Mouse (Mus musculus): ENCODE measurements around the gene Plxnc1. TPM values are rescaled to one million over a fixed set of nuclear protein-coding genes. Genes with fewer than 3 reads are reported as not detected.

Gene Plxnc1
- polyA plus RNA-seq, 1 experiment, result 42.7 TPM

DNA sequence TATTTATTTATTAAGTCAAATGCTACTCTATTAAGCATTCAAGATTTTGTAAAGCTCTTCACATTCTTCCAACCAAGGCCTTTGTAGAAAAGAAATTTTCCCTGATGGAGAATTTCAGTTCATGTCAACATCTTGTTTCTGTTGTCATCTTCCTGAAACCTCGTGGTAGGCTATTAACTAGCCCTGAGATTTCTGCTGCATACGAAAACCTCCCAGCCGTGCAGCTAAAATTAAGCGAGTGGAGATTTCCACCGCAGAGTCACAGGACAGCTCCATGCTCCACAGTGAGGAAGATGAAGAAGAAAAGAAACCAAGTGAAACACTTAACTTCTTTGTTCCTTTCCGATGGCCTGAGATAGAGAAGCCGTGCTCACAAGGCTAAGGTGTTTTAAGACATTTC is 28.0 kb downstream of the Plxnc1 start:
- TF ChIP-seq GATA1 (IDR thresholded peaks at IDR 0.05; ENCODE audit: low read length), result no peak

DNA sequence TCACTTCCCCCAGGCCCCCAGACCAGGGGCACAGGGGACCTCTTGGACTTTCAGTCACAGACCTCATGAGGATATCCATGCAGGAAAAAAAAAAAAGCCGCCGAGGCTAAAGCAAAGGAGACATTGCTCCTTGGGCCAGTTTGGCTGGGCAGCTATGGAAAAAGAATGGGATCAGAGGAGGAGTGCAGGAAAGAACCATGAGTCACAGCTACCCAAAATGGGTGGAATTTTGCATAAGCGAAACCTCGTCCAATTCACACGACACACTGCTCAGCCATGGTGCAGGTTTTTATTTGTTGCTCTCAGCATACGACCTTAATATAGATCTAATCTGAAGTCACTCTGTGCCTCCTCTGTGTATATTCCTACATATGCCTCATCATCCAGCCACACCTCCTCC is 28.9 kb downstream of the Plxnc1 start:
- TF ChIP-seq GATA1 (IDR thresholded peaks at IDR 0.05; ENCODE audit: low read length), result no peak

DNA sequence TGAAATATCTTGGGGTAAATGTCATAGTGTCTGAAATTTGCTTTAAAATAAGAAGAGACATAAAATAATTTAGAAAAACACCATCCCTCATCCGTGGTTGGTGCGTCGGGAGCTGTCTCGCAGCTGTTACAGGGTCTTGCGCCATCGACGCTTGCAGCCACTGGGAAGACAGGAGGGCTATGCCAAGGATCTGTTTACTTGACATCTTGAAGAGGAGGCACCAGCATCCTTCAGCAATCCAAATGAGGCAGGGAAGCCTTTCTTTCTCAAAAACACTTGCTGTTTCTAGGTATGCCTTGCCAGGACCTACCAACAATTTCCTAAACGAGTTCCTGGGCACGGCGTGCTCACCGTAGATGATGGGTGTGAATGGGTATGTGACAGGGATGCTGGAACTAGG is 30.6 kb downstream of the Plxnc1 start:
- no peak for TF ChIP-seq GATA1 (IDR thresholded peaks at IDR 0.05; ENCODE audit: low read length)

DNA sequence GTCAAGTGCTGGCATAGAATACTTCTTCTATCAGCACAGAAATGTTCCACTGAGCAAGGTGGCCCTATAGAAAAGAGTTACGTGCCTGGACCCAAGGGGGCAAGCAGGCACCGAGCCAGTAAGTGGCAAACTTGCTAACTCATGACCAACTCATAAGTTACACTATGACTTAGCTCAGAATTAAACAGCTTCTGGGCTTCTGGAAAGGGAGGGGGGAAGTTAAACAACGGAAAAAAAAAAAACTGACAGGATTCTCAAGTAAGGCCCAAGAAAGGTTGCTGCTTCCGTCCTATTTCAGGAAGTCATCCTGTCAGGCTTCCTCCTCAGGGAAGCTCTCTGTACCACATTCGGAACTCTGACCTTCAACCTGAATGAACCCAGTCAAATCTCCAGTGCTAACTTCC is 31.3 kb downstream of the Plxnc1 start:
- TF ChIP-seq GATA1 (IDR thresholded peaks at IDR 0.05; ENCODE audit: low read length), result no peak

DNA sequence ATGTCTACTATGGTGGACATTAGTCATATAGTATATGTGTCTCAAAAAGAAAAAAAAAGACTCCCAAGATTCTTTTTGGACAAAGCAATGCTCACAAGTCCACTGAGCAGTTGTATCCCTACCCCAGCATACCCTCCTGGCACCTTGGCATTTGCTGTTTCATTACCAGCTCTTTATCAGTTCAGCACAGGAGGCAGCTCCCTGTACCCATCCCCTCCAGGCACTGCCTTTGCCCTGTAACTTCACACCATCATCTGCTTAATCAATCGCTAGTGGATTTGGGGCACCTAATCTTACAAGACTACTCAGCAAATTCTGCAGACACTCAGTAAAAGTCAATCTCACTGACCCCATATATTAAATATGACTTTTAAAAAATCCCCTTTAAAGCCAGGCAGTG is 32.1 kb downstream of the Plxnc1 start:
- TF ChIP-seq GATA1 (IDR thresholded peaks at IDR 0.05; ENCODE audit: low read length), result no peak

DNA sequence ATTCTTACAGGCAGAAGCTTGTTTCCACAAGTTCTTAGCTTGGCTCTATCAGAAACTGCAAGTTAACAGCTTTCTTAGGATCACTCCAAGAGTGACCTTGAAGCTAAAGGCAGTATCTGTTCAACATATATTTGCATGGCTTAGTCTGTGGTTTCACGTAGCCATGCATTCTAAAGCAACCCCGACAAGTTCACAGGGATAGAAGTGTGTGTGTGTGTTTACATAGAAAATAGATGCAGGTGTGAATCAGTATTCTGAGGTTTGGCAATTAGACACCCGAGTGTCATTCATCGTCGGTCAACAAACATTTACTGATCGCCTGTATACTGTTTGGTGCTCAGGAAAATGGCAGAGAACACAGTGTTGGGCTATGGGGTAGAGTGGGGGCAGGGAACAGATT is 33.5 kb downstream of the Plxnc1 start:
- TF ChIP-seq GATA1 (IDR thresholded peaks at IDR 0.05; ENCODE audit: low read length), result no peak

DNA sequence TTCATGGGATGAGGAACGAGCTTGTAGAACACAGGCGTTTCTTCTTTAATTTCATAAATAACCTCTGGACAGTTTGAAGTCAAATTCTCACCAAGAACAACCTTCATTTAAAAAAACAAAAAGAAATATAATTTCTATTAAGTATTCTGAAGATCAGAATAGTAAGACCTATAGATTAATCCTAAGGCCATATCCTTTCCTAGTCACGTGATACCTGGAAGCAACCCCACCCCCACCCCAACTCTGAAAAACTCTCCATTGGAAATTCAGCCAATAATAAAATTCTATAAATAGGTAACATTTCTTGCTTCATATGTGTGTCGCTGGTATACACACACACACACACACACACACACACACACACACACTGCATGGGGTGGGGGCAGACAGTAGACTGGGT is 34.1 kb downstream of the Plxnc1 start:
- no peak for TF ChIP-seq GATA1 (IDR thresholded peaks at IDR 0.05; ENCODE audit: low read length)

DNA sequence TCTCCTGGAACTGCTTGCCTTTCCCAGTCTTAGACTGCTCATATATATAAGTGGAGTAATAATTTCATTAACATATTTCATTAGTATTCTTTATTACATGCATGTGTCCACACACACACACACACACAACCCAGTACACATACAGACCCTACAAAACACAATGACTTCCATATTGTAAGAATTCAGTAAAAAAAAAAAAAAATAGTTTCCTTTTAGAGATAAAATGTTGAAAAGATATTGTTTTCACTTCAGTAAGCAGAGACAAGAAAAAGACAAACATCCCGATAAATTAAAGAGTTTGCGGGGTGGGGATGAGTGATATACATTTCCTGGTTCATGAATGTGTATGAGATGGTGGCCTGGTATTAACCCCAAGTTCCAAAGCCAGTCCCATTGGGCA is 34.8 kb downstream of the Plxnc1 start:
- TF ChIP-seq GATA1 (IDR thresholded peaks at IDR 0.05; ENCODE audit: low read length), result no peak

DNA sequence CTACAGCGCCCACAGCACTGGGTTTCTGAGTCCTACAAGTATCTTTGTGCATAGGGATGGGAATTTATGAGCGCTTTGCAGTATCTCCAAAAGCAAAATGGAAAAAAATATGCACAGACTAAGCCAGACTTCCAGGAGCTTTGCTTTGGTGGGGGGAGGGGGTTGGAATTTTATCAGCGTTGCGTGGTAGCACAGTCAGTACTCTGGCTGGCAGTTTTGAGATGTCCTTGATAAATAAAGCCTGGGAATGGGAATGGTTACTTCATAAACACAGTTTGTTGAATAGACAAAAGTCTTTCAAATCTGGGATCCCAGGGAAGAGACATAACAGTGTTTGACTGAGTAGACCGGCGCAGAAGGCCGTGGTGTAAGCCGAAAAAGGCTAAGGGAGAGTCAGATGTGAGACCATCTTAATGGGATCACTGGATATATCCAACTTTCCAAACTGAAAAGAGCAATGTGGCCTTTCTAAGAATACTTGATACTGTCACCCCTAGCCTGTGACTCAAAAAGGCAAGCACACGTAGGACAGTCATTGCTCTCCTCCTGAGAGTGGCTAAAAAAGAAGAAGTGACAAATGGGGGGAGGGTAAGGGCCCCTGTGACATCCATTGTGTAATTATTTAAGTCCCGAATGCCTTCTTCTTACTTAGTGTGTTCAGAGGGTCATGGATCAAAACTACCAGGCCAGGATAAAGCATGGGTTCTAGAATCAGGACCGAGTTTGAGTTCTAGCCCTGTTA is 35.5 kb downstream of the Plxnc1 start:
- TF ChIP-seq GATA1 (IDR thresholded peaks at IDR 0.05; ENCODE audit: low read length), result no peak

DNA sequence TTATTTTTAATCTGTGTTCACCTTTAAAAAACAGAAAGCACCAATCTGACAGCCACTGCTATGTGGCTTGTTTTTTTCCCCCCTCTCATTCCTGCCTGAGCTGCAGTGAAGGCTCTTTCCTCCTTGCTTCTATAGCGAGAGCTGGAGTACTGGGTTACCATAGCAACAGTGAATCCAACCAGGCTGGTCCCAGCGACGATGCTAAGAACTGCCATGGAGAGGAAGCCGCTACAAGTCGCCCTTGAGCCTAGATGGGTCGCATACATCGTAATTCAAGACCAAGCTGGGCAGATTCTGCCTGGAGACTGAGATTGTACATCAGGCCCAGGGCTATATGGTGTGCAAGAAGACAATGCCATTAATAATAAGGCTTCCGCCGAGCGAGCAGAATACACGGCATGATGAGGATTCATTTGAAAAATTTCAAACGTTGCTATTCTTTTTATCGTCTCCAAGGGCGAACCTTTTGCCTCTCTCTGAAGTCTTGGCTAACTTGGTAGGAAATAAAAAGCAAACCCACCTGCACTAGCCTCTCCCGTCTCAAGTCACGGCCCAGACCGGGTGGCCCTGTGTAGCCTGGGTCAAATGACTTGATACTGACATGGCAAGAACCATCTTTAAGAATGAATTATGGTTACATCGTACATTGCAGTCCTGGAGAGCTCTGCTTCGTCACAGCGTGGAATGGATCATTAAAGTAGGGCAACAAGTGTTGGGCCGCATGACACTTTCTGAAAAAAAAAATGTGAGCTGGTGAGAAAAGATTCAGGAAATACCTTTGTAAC is 38.8 kb downstream of the Plxnc1 start:
- no peak for TF ChIP-seq GATA1 (IDR thresholded peaks at IDR 0.05; ENCODE audit: low read length)

DNA sequence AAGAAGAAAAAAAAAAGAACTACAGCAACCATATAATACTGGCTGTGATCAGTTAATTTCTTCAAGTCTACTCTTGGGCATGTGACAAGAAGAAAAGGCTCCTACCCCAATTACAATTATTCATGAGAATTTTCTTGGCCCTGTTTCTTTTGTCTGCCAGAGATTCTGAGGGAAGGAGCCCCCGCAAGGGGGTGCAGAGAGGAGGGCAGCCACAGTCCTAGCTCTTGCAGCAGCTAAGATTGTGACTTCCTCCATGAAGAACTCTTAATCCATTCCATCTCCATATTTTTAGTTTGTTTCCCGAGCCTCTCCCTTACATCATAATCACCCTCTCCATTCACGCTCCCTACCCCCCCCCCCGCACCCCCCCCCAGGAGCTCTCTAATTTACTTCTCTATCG is 39.4 kb downstream of the Plxnc1 start:
- no peak for TF ChIP-seq GATA1 (IDR thresholded peaks at IDR 0.05; ENCODE audit: low read length)

DNA sequence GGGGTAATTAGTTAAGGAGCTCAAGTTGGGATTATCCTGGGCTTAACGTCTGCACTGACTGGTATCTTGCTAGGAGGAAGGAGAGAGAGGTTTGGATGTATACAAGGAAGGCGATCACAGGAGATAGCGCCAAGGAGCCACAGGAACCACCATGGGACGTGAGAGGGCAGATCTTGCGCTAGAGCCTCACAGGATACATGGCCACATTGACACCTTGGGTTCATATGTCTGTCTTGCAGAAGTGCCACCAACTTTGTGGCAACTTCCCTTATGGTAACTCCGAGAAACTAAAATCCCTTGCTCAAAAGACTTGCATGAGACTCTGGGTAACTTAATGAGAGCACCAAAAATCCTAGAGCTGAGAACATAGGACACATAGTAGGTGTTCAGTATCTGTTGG is 47.7 kb downstream of the Plxnc1 start:
- no peak for TF ChIP-seq GATA1 (IDR thresholded peaks at IDR 0.05; ENCODE audit: low read length)

DNA sequence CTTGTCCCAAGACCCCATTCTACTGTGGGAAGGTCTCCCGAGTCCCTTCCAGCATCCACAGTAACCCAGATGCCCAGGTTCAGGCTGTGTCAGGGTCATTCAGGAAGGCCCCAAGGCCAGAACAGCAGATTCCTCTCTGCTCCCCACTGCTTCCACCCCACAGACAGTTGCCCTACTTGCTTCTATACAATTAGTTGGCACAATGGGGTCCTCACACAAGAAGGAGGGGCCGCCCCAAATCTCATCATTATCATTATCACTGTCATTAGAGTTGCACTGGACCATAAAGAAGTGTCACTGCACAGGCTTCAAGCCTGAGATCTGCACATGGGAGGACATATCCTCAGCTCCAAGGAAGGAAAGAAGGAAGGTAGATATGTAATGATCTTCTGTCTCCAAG is 48.3 kb downstream of the Plxnc1 start:
- TF ChIP-seq GATA1 (IDR thresholded peaks at IDR 0.05; ENCODE audit: low read length), result no peak

DNA sequence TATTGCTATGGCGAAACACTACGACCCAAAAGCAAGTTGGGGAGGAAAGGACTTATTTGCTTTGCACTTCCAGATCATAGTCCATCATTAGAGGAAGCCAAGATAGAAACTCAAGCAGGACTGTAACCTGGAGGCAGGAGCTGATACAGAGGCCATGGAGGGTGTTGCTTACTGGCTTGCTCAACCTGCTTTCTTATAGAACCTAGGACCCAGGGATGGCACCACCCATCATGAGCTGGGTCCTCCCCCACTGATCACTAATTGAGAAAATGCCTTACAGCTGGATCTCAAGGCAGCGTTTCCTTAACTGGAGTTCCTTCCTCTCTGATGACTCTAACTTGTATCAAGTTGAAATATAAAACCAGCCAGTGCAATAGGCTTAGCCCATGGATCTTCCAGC is 48.8 kb downstream of the Plxnc1 start:
- TF ChIP-seq GATA1 (IDR thresholded peaks at IDR 0.05; ENCODE audit: low read length), result no peak

DNA sequence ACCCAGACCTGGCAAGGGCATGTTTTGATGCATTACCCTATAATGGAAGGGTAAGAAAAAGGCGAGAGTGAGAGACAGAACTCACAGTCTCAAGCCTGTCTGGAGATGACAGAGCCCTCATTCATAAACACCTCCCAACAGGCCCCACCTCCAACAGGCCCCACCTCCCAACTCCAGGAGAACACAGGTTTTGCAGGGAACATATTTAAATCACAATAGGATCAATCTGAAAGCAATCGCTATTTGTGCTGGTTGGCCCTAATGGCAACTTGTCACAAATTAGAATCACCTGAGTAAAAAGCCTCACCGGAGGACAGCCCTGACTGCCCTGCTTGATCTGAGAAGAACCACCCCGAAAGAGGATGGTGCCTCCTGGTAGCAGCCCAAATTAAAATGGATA is 54.9 kb downstream of the Plxnc1 start:
- no peak for TF ChIP-seq GATA1 (IDR thresholded peaks at IDR 0.05; ENCODE audit: low read length)

DNA sequence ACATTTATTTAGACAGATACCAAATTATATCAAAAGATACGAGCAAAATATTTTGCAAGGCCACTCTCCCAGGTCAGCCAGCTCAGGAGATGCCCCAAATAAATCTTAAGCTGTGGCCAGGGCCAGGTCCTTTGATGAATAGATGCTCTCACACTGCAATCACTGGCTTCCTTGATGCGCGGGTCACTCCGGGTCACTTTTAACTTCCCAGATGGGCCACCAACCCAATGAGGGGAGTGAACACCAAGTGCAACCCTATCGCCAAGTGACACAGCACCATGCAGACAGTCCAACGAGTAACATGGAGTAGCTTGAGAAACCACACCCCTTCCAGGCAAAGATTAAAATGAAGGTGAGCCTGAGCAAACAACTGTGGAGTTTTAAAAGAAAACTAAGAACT is 61.4 kb downstream of the Plxnc1 start:
- no peak for TF ChIP-seq GATA1 (IDR thresholded peaks at IDR 0.05; ENCODE audit: low read length)

DNA sequence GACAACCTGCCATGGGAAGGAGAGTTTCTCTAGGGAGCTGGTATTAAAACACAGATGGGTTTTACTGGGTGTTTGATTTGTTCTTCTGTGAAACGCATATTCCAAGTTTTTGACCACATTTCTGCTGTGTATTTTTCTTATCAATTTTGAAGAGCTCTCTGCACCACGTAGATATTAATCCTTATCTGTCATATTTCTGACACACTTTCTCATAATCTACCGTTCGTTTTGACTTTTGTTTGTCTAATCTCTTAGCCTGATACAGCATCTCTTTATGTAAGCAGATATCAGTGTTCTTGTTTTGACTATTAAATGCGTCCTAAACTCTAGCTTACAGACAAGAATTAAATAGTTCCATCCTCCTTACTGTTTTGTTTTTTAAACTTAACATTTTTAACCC is 73.1 kb downstream of the Plxnc1 start:
- TF ChIP-seq GATA1 (IDR thresholded peaks at IDR 0.05; ENCODE audit: low read length), result peak; percentile 56

Data from G1E-ER4 (cell line).